Mouse (Mus musculus): ENCODE measurements around the gene Usp2.

- TF ChIP-seq ZMIZ1 (IDR thresholded peaks at IDR 0.05; ENCODE audit: low read depth, low read length) (no peak), MAX (IDR thresholded peaks at IDR 0.05; ENCODE audit: low read length) (no peak), POLR2A (IDR thresholded peaks at IDR 0.05; ENCODE audit: low read depth, low read length) (no peak), USF1 (IDR thresholded peaks at IDR 0.05; ENCODE audit: low read depth, low read length) (no peak), MAZ (IDR thresholded peaks at IDR 0.05; ENCODE audit: low read depth, low read length) (no peak), E2F4 (IDR thresholded peaks at IDR 0.05; ENCODE audit: insufficient replicate concordance, low read depth, low read length) (no peak), GABPA (IDR thresholded peaks at IDR 0.05; ENCODE audit: insufficient replicate concordance, low read depth, low read length) (no peak), NELFE (IDR thresholded peaks at IDR 0.05; ENCODE audit: low read depth, low read length) (no peak), BHLHE40 (IDR thresholded peaks at IDR 0.05; ENCODE audit: low read depth, low read length) (no peak), POLR2AphosphoS2 (IDR thresholded peaks at IDR 0.05; ENCODE audit: low read depth, low read length) (no peak), ZNF384 (IDR thresholded peaks at IDR 0.05; ENCODE audit: low read depth, low read length) (no peak), EP300 (IDR thresholded peaks at IDR 0.05; ENCODE audit: low read length) (no peak), USF2 (conservative IDR thresholded peaks at IDR 0.05; ENCODE audit: low read depth, low read length) (no peak), CTCF (conservative IDR thresholded peaks at IDR 0.05 in 1 of 2, IDR thresholded peaks at IDR 0.05 in 1 of 2; ENCODE audit: low read depth in 2 of 2, low read length in 2 of 2) (peak; percentile 73 to 78)
Measured at GRCm38 (mm10) chr9:44109360-44110095, 42.7 kb downstream of the Usp2 start.

Measured in CH12.LX (cell line).